Mouse (Mus musculus): Measurements from ENCODE around the gene Cyp2r1.
"Not testable (repeated sequence)": the region's sequence is repeated elsewhere in the genome, so short reads cannot be mapped to it uniquely, and the experiment has no call there.

Cyp2r1 gene

DNA sequence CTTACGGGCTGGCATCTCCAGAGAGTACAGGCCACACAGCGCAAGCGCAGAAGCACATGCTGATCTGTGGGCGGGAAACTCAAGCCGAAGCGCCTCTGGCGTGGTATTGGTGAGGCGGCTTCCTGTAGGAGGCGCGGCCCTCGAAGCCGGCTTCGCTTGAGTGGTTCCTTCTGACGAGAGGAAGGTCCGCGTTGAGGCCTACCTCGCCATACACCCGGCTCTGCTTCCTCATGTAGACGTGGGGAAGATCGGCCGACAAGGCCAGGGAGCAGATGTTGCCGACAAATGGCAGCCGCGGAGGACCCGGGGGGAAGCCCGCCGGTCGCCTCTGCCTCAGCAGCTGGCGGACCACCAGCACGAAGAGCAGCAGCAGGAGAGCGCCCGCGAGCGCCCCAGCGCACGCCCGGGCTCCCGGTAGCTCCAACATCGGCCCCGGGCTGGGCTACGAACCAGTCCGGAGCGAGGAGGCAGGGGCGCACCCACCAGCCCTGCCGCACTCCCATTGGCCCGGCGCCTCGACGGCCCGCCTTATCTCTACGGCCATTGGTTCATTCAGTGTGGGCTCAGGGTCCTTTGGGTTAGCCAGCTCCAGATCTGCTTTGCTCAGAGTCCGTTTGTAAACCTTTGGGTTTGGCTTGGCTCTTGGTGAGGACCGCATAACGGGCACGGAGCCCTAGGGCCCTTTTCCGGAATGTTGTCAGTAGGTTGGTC is at the start of gene Cyp2r1:
Gene Cyp2r1 (minus strand): TSS at position 442 of the 711 bp plus-strand sequence.
- DNase-seq, result peak; percentile 87 to 91

DNA sequence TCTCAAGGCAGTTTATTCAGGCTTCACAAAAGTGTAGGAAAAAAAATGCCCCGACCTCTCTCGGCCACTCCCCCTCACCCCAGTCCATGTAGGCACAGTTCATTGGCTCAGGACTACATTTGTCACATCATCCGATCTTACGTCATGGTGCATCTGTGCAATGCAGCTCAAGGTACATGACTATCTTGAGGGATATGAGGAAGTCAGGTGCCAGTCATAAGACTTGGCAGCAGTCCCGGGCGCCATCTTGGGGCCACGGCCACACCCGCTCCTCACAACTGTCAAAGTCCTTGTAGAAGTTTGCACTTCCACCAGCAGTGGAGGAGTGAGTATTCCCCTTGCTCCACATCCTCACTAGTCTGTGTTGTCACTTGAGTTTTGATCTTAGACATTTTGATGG is 31.6 kb upstream of the Cyp2r1 start:
- DNase-seq, result not testable (repeated sequence)

DNA sequence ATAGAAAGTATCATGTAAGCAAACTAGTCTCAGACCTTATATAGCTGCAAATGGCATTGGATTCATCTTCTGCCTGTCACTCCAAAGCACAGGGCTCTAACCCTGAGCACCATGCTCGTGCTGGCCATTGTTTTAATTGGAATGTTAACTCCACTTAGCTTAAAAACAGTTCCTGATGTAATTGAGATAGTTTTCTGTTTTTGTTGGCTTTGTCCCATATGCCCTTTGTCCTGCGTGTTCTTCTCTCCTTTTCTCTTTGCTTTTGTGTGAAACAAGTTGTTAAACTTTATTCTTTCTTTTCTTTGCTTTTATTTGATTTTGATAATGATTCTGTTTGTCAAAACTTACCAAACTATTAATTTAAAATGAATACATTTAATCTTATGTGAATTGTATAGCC is 19.7 kb upstream of the Cyp2r1 start:
- DNase-seq, result no peak

- no peak for DNase-seq
Observed at GRCm38 (mm10) chr7:114581200-114581599, 18.4 kb upstream of the Cyp2r1 start.

DNA sequence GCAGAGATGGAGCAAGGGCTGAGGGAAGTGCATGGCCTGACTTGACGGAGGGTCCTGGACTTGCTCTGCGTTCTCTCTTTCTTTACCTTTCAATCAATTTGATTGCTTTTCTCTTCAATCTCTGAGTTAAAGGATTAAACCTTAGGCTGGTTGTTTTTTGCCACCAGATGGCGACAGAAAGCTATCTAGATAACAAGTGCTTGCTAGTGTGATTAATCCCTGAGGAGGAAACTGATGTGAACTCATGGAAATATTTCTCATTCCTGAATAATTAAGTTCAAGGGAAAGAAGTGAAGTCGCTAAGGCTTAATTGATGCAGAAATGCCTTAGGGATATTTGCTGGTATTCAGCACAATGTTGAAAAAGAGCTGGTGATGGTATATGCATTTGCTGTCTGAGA is 17.7 kb upstream of the Cyp2r1 start:
- DNase-seq, result peak in 1 of 2 experiments; percentile 22

DNA sequence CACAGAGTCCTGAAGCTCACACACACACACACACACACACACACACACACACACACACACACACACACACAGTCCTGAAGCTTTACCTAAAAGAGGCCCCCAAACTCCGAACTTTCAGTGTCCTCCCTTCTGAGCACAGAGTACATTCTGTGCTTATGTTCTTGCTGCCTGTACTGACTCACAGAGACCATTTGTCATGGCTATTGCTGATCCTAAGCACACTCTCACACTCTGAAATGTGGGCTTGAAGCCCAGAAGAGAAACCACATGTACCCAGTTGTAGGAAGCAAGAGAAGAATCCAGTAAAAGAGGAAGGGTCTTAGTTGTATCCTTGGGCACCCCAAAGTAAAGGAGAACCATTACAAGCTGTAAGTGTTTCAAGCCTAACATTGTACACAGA is 14.9 kb upstream of the Cyp2r1 start:
- no peak for DNase-seq

GRCm38 (mm10) chr7:114576931-114577330 is 14.2 kb upstream of the Cyp2r1 start:
- no peak for DNase-seq

GRCm38 (mm10) chr7:114573866-114574265 is 11.1 kb upstream of the Cyp2r1 start:
- not testable (repeated sequence) for DNase-seq

GRCm38 (mm10) chr7:114536179-114536578 is 26.6 kb downstream of the Cyp2r1 start:
- no peak for DNase-seq

DNA sequence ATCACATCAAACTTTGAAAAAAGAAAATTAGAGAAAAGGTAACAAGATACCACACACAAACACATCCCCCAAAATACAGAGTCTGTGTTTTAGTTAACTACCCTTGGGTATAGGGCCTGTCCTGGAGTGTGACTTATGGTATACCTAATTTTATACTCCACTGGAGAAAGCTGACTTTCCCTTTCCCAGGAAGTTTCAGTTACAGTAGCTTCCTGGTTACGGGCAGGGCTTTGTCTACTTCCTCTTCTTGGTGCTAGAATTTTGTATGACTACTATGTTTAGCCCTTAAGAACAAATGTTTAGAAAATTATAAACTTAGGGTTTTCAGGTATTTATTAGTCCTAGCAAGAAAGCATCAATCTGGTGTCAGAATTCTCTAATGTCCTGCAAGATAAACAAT is 36.5 kb downstream of the Cyp2r1 start:
- DNase-seq, result no peak

- DNase-seq, result no peak
Observed at GRCm38 (mm10) chr7:114520122-114520521, 42.6 kb downstream of the Cyp2r1 start.

GRCm38 (mm10) chr7:114508879-114509278 is 53.9 kb downstream of the Cyp2r1 start:
- no peak for DNase-seq
